Mouse (Mus musculus): ENCODE data around the gene Rasgef1b.

DNA sequence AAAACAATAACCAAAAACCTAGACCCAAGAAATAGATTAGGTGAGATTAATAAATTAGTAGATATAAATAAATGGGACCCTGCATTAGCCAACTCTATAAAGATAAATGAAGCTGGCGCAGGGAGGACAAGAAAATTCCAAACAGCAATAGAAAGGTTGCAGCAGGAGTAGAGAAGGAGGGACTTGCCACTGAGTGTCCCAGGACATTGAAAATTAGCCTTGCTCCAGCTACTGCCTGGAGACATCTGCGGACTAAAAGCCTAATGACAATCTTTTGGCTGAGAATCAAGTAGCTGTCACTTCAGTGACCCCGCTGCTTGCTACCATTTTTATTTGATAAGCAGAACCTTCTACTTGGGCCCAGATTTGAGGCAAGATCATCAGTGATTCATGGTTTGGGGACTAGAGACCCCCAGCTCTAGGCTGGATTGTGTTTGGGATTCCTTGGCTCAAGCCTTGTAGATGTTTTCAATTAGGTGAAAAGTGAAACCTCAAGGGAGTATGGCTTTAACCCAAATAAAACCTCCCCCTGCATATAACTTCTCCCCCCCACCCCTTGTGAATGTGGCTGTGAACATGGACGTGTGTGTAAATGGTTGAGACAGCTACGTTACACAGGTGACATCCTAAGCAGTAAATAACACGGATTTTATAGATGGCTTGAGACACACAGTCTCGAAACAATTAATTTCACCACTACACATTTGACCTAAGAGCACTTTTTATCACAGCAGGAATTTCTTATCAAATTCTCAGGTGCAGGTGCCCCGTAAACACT lies 554.1 kb downstream of the Rasgef1b start:
- TF ChIP-seq USF1 (IDR thresholded peaks at IDR 0.05; ENCODE audit: low read depth): no peak
- TF ChIP-seq POLR2A (IDR thresholded peaks at IDR 0.05; ENCODE audit: insufficient read length, low read depth): no peak
- TF ChIP-seq TCF12 (IDR thresholded peaks at IDR 0.05; ENCODE audit: insufficient read depth, poor library complexity, severe bottlenecking): no peak
- TF ChIP-seq REST (IDR thresholded peaks at IDR 0.05; ENCODE audit: insufficient read depth, insufficient read length): no peak
- no peak for TF ChIP-seq POLR2AphosphoS2 (IDR thresholded peaks at IDR 0.05; ENCODE audit: insufficient read length, low read depth)
- no peak for TF ChIP-seq MYOD1 (IDR thresholded peaks at IDR 0.05; ENCODE audit: control insufficient read depth in 1 of 3, insufficient read length in 2 of 3, low read depth in 2 of 3)
- TF ChIP-seq MYOG (IDR thresholded peaks at IDR 0.05; ENCODE audit: control insufficient read depth in 1 of 3, insufficient read depth in 1 of 3, insufficient read length in 2 of 3, low read depth in 2 of 3): no peak
- no peak for TF ChIP-seq E2F4 (IDR thresholded peaks at IDR 0.05; ENCODE audit: insufficient read depth)
- no peak for TF ChIP-seq CEBPB (IDR thresholded peaks at IDR 0.05; ENCODE audit: insufficient read depth, poor library complexity, severe bottlenecking)
- TF ChIP-seq SRF (IDR thresholded peaks at IDR 0.05; ENCODE audit: control insufficient read depth, insufficient read length, low read depth): no peak
